Mouse (Mus musculus): ENCODE results near the gene Mrpl9.

- TF ChIP-seq POLR2A (IDR thresholded peaks at IDR 0.05; ENCODE audit: borderline replicate concordance, extremely low read depth, insufficient read depth, insufficient read length, poor library complexity, severe bottlenecking) = no peak
- no peak for TF ChIP-seq CTCF (IDR thresholded peaks at IDR 0.05; ENCODE audit: borderline replicate concordance, extremely low read depth, insufficient read depth, insufficient read length)
Measured at GRCm38 (mm10) chr3:94457055-94457454, 13.9 kb downstream of the Mrpl9 start.

All from brain, embryonic 14.5 days (tissue).